Mouse (Mus musculus) granulocyte monocyte progenitor cell, adult 5-6 weeks (primary cell): ENCODE measurements around the gene Zfp948. TPM values are rescaled to one million over a fixed set of nuclear protein-coding genes. Genes with fewer than 3 reads are reported as not detected.

Experiments
- ATAC-seq: replicated peaks from 2 replicates; pipeline ENCODE4 v1.8.0; 2016; ENCODE audit warnings: mild to moderate bottlenecking, moderate TSS enrichment, inconsistent platforms; ENCODE audit not compliant: poor library complexity, severe bottlenecking
- total RNA-seq, 2 experiments: library from RNA; stranded (forward) in 1 of 2; stranded (reverse) in 1 of 2; fragments of 200-712, 200-1000 nt in 1 of 2; fragments of >200 nt in 1 of 2; fragmentation: Nextera tagmentation in 1 of 2; gene quantifications; 2 replicates each; pipeline ENCODE4 v1.2.3; 2014 to 2017

The Zfp948 gene
- 2.7 and 4.0 TPM in 2 replicates for total RNA-seq (2014; fragmentation: Nextera tagmentation)
- 1.9 and 3.6 TPM in 2 replicates for total RNA-seq (2017)

DNA sequence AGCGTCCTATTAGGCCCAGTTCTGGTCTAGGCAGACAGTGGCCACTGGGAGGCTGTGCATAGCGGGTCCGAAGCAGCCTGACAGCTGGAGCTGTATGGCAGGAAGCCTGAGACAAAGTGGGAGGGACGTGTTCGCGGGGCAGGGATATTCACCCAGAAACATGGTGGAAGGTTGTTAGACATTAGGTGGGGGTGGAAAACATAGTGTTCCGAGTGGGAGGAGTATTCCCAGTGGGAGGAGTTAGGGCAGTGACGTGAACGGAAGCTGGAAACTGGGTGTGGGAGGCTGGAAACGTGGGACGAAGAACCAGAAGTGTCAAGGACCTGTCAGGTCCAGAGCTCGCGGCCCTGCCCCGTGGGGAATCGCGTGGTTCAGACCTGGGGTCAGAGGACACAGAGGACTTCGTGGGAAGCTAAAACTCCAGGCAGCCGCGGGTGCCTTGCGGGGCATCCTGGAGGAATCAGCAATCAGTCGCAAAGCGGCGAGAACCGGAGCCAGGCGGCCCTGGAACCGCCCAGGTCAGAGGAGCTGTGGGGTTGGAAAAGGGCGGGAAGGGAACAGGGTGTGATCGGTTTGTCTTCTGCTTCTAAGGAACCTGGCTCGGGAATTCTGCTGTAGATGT, at the start of gene Zfp948:
TSS of gene Zfp948 (plus strand) at position 281 of the 622 bp plus-strand sequence.
- peak; percentile 89 for ATAC-seq

DNA sequence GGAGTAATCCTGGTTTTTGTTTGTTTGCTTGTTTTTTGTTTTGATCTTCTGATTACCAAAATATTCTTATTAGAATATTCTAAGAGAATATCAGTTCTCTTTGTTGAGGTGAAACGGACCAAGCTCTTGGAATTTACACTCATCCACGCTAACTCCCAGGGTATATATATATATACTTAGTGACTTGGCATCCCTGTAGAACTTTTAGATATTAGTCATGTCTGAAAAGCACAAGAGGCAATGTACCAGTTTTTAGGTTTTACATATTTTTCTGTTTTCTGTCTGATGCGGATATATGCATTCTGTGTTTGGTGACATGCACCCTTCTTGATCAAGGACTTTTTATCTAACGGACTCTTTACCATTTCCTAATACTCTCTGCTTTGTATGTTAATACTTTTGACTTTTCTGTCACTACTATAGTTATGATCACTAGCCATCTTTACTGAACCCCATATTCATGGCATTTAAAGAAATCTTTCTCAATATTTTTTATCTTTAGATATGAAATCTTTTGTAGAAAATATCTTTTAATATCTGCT, 49.6 kb upstream of the Zfp948 start:
- ATAC-seq = no peak

- no peak for ATAC-seq
Observed at GRCm38 (mm10) chr17:21526270-21526669, 40.5 kb upstream of the Zfp948 start.

DNA sequence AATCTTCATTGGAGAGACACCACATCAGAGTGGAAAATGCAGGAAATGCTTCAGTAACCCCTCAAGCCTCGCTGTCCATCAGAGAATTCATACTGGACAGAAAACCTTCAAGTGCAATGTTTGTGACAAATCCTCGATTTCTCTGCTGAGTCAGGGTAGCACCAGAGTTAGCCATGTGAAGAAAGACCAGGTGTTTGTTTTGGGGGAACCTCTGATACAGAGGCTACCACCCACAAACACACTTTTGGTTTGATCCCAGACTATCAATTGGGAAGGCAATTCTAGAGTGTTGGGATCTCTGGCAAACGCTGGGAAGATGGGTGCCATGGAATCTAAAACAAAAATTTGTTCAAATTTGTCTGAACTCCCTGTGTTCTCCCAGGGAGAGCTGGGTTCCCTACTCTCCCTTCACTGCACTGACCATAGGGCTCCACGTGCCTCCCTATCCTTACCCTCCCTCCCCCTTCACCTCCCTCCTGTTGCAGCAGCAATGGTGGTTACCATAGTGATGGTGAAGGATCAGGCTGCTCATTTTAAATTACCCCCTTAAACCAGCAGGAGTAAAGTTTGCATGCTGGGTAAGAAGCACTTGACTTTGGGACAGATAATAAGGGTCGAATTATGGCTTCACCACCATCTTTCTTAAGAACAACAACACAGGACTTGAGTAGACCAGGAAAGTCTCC, 36.0 kb upstream of the Zfp948 start:
- no peak for ATAC-seq

DNA sequence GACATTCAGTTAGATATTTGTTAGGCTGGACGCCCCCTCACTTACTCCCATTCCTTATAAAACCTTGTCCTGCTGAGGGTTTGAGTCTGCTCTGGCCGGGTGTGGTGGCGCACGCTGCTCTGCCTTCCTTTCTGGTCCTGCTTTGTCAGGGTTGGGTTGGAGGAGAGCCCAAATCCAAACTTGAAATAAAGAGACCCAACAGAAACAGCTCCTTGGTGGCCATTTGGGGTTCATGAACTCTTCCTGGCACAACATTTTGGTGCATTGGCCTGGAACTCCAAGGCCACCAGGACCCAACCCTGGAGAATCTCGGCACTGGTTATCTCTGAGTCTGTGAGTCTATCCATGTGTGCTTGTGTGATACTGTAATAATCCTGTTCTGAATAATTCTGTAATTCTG, 35.2 kb upstream of the Zfp948 start:
- ATAC-seq = no peak

GRCm38 (mm10) chr17:21532101-21532951, 34.5 kb upstream of the Zfp948 start:
- ATAC-seq = peak; percentile 48

DNA sequence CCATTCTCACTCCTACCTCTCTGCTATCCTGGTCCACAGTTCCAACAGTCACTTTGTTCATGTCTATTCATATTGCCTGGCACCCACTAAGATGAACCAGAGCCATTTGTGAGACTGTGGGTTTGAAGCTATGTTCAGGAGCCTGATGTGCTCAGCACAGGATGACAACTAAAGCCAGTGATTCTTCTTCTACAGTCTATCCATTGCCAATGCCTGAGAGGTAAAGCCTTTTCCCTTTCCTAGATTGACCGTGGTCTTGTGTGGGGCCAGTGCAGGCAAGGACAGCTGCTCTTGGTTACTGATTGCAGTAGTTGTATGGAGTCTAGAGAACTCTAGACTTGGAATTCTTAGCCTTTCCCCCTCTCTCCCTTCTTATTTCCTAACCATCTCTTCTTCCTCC, 32.8 kb upstream of the Zfp948 start:
- no peak for ATAC-seq

DNA sequence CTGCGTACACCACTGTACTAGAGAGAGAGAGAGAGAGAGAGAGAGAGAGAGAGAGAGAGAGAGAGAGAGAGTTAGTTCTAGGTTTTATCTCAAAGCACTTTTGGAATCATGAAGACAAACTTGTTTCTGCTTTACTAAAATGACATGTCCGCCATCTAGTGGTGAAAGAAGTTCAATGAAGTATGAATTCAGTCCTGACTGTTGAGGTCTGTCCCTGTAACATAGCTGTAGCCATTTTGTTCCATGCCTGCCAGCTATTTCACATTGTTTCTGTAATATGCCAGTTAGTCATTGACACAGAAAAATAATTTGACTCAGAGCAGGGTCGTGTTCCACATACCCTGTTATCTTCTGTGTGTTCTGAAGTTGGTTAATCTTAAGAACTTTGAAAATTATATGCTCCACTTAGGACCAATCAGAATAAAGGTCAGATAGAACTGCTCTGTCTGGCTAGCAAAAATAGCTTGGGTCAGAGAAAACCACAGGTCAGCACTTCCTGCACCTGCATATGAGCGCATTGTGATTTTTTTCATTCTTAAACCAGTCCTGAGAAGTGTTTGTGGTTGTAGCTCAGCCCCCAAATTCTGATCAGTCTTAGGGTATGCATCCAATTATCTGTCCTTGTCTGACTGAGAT, 32.2 kb upstream of the Zfp948 start:
- peak; percentile 40 for ATAC-seq

DNA sequence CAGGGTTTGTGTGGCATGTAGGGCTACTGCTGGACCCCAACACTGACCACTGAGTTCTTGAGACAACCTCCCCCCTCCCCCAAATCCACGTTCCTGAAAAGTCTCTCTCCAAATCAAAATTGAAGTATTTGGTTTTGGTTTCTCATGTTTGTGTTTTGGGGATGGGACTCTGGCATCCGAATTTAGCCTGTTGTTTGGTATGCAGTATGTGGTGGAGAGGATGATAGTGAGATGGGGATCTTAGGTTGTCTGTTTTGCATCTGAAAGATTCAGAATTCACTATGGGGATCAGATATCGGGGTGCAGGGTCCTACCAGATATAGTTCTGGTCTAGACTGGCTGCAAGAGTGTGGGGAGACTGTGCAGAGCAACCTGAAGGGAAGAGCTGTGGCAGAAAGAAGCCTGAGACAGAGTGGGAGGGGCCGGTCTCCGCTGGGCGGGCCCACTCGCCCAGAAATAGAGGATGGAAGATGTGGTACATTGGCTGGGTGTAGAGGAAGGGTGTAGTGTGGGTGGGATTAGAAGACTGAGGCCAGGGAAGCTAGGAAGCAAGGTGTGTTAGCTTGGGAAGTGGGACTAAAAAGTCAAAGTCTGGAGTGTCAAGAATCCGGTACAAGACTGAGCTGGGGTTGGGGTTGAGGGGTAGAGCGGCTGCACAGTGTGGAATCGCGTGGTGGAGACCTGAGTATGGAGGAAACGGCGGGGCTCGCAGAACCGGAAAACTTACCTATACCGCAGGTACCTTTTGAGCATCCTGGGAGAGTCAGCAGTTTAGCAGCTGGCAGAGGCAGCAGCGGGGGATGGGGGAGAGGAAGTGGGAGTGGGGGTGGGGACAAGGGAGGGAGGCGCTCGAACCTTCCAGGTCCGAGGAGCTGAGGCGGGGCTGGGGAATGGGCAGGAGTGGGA, 31.5 kb upstream of the Zfp948 start, which contains the start of gene Zfp52:
TSS of gene Zfp52 (plus strand) at position 444 of the 906 bp plus-strand sequence.
- ATAC-seq = peak; percentile 59

DNA sequence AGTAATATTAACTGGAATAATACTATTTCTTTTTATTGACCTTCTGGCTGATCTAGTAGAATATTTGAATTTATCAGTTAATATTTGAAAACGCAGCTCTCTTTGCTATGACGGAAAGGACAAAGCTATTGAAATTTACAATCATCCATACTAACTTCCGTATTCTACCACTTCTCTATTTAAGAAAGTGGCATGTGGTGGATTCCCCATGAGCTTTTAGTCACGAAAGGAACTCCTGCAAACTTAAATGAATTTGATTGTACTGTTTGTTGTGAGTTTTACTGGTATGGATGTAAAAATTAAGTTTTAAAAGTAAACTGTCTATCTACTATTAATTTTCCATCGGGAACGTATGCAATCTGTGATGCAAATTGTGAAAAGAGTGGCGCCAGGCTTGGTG, 30.7 kb upstream of the Zfp948 start:
- ATAC-seq = no peak

DNA sequence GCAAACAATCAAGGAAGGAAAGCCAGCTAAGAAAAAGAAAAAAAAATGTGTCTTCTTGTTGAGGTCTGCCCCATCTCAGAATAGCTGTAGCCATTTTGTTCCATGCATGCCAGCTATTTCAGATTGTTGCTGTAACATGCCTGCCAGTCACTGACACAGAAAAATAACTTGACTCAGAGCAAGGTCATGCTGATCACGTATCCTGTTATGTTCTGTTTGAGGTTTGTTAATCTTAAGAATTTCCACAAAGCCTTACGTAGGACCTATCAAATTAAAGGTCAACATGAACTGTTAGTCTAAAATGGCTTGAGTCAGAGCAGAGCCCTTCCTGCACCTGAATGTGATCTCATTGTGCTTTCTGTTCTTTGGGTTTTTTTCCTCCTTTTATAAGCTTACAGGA, 30.1 kb upstream of the Zfp948 start:
- ATAC-seq = no peak

DNA sequence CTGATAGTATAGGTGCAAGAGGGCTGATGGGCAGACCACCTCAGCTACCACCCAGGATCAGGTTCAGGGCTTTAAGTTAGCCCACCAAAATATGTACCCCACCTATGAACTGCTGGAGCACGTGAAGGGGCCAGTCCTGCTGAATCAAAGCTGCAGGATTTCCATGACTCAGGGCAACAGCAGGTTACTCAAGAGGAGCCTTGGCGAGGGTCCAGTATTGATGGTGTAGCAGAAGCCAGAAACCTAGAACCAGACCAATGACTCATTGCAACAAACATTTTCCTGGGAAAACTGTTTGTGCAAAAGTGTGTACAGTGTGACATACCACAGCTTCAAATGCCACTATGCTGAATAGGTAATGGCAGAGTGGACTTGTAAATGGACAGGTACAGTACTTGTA, 9.0 kb upstream of the Zfp948 start:
- ATAC-seq = no peak

DNA sequence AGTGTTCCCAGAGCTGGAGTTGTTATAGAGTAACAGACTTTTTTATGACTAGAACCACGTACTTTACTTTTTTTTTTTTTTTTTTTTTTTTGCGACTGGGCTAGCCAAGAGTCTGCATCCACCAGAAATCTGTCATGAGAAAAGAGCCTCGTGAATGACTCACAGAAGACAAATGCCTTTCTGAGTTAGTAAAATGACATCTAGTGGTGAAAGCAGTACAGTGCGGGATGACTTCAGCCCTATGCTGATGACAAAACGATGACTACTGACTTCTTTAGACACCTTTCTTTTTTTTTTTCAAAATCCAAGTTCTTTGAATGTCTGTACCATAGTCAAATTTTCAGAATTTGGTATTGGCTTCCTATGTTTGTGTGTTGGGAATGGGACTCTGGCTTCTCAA, 588 bp upstream of the Zfp948 start:
- peak; percentile 78 for ATAC-seq

- ATAC-seq = no peak
Observed at GRCm38 (mm10) chr17:21567696-21568095, 888 bp downstream of the Zfp948 start.

DNA sequence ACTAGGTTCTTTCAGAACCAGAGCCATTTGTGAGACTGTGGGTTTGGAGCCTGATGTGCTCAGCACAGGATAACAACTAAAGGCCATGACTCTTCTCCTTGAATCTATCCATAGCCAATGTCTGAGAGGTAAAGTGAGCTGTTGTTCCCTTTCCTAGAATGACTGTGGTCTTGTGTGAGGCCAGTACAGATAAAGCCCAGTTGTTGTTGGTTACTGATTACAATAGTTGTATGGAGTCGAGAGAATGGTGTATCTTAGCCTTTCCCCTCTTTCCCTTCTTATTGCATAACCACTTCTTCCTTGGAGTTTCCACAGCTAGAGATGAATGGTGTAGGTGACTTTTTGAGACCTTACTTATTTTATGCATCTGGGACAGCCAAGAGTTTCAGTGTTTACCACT, 12.3 kb downstream of the Zfp948 start:
- ATAC-seq = no peak

GRCm38 (mm10) chr17:21579493-21580175, 12.8 kb downstream of the Zfp948 start:
- ATAC-seq = peak; percentile 99

GRCm38 (mm10) chr17:21585521-21585920, 18.7 kb downstream of the Zfp948 start:
- ATAC-seq = no peak

GRCm38 (mm10) chr17:21616356-21616755, 49.5 kb downstream of the Zfp948 start:
- no peak for ATAC-seq

- ATAC-seq = peak; percentile 85
Observed at GRCm38 (mm10) chr17:21617352-21617751, 50.5 kb downstream of the Zfp948 start.
